Mouse (Mus musculus) brain, embryonic 14.5 days (tissue): ENCODE measurements around the gene Cutc.

Source experiments
- CTCF ChIP-seq: fragments of 200-500 bp; IDR thresholded peaks from 2 replicates; pipeline ENCODE4 v1.5.1; 2012; ENCODE audit warnings: inconsistent platforms, mild to moderate bottlenecking, moderate library complexity, borderline replicate concordance; ENCODE audit not compliant: insufficient read depth, insufficient read length; ENCODE audit errors: extremely low read depth
- POLR2A ChIP-seq: fragments of 200-500 bp; IDR thresholded peaks from 2 replicates; pipeline ENCODE4 v1.6.1; 2012; ENCODE audit warnings: mild to moderate bottlenecking, inconsistent platforms, borderline replicate concordance; ENCODE audit not compliant: poor library complexity, insufficient read depth, insufficient read length, severe bottlenecking; ENCODE audit errors: extremely low read depth

- TF ChIP-seq CTCF, result no peak
- TF ChIP-seq POLR2A, result no peak
Measured at GRCm38 (mm10) chr19:43766451-43766850, 13.7 kb downstream of the Cutc start.
